Mouse (Mus musculus): ENCODE results near the gene Usp51.
"Not testable (repeated sequence)": the region's sequence is repeated elsewhere in the genome, so short reads cannot be mapped to it uniquely, and the experiment has no call there.

Usp51 gene

GRCm38 (mm10) chrX:153006387-153006841 lies at the start of gene Usp51:
Gene Usp51 (plus strand): TSS chrX:153006469.
- peak; percentile 16 to 60 for DNase-seq (ENCODE audit: low spot score in 2 of 2)

GRCm38 (mm10) chrX:152969606-152970005 lies 36.7 kb upstream of the Usp51 start:
- no peak for DNase-seq (ENCODE audit: low spot score in 2 of 2)

- not testable (repeated sequence) for DNase-seq (ENCODE audit: low spot score in 2 of 2)
Measured at GRCm38 (mm10) chrX:152973476-152974203, 32.6 kb upstream of the Usp51 start.

GRCm38 (mm10) chrX:152974204-152974661 lies 32.0 kb upstream of the Usp51 start:
- DNase-seq (ENCODE audit: low spot score in 2 of 2) = peak in 1 of 2 experiments; percentile 9

GRCm38 (mm10) chrX:152976538-152976937 lies 29.7 kb upstream of the Usp51 start:
- no peak for DNase-seq (ENCODE audit: low spot score in 2 of 2)

- no peak for DNase-seq (ENCODE audit: low spot score in 2 of 2)
Measured at GRCm38 (mm10) chrX:152985009-152985408, 21.3 kb upstream of the Usp51 start.

GRCm38 (mm10) chrX:152989852-152990251 lies 16.4 kb upstream of the Usp51 start:
- DNase-seq (ENCODE audit: low spot score in 2 of 2) = peak in 1 of 2 experiments; percentile 4

- not testable (repeated sequence) for DNase-seq (ENCODE audit: low spot score in 2 of 2)
Measured at GRCm38 (mm10) chrX:152996105-152996504, 10.2 kb upstream of the Usp51 start.

GRCm38 (mm10) chrX:153007021-153007684 lies 884 bp downstream of the Usp51 start:
- DNase-seq (ENCODE audit: low spot score in 2 of 2) = peak; percentile 40 to 66

- no peak for DNase-seq (ENCODE audit: low spot score in 2 of 2)
Measured at GRCm38 (mm10) chrX:153007685-153008047, 1.4 kb downstream of the Usp51 start.

- not testable (repeated sequence) for DNase-seq (ENCODE audit: low spot score in 2 of 2)
Measured at GRCm38 (mm10) chrX:153025255-153025654, 19.0 kb downstream of the Usp51 start.

GRCm38 (mm10) chrX:153025709-153026108 lies 19.4 kb downstream of the Usp51 start:
- DNase-seq (ENCODE audit: low spot score in 2 of 2) = not testable (repeated sequence)

- DNase-seq (ENCODE audit: low spot score in 2 of 2) = not testable (repeated sequence)
Measured at GRCm38 (mm10) chrX:153031547-153031946, 25.3 kb downstream of the Usp51 start.

GRCm38 (mm10) chrX:153037087-153037971 lies 31.1 kb downstream of the Usp51 start, which contains the start of gene Mageh1:
Gene Mageh1 (minus strand): TSS chrX:153037575.
- peak; percentile 13 to 61 for DNase-seq (ENCODE audit: low spot score in 2 of 2)

- not testable (repeated sequence) for DNase-seq (ENCODE audit: low spot score in 2 of 2)
Measured at GRCm38 (mm10) chrX:153037972-153038744, 31.9 kb downstream of the Usp51 start.

Data from spleen, postnatal 4 days (tissue).